Mouse (Mus musculus): ENCODE measurements around the gene Sgms1.

Sgms1 gene

DNA sequence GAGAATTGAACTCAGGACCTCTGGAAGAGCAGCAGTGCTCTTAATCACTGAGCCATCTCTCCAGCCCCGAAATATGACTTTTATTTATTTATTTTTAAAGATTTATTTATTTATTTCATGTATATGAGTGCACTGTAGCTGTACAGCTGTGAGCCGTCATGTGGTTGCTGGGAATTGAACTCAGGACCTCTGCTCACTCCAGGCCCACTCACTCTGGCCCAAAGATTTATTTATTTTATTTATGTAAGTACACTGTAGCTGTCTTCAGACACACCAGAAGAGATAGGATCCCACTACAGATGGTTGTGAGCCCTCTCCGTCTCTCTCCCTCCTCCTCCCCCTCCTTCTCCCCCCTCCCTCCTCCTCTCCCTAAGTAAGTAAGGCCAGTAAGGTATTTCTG, 101.7 kb downstream of the Sgms1 start:
- DNase-seq: no peak

DNA sequence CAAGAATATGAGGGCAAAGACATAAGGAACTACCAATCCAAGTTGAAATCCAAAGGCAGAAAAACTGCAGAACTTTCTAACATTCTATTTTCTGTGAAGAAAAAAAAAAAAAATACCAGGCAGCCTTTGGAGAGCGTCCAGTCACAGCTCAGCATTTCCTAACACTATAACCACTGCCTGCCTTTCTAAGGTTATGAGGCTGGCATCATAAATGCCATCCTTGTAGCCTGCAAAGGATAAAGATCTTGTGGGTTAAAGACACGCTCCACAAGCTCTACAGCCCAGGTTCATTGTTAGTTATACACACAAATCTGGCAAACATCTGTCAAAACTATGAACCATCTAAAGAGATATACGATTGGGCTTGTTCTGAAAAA, 104.1 kb downstream of the Sgms1 start:
- no peak for DNase-seq

- no peak for DNase-seq
These were observed 104.6 kb downstream of the Sgms1 start for GRCm38 (mm10) chr19:32284681-32285454.

DNA sequence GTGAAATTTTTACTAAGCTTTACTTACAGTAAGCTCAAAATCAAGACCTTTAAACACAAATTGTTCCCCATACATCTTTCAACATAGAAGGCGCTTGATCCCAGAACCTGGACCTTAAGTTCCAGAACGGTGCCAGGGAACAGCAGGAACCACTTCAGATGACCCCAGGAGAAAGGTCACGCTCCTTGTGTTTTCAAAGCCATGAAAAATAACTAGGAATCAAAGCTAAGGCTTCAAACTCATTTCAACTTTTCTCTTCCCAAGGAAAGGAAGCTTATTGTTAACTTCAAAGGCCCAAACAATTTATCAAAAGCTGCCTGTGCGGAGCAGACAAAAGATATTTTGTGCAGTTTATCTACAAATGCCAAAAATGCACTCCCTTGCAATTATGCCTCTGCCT, 107.6 kb downstream of the Sgms1 start:
- DNase-seq: no peak

- DNase-seq: peak; percentile 19 to 20
These were observed 109.1 kb downstream of the Sgms1 start for GRCm38 (mm10) chr19:32280380-32280779.

- no peak for DNase-seq
These were observed 110.1 kb downstream of the Sgms1 start for GRCm38 (mm10) chr19:32279400-32279799.

GRCm38 (mm10) chr19:32277869-32278268, 111.6 kb downstream of the Sgms1 start:
- DNase-seq: no peak

DNA sequence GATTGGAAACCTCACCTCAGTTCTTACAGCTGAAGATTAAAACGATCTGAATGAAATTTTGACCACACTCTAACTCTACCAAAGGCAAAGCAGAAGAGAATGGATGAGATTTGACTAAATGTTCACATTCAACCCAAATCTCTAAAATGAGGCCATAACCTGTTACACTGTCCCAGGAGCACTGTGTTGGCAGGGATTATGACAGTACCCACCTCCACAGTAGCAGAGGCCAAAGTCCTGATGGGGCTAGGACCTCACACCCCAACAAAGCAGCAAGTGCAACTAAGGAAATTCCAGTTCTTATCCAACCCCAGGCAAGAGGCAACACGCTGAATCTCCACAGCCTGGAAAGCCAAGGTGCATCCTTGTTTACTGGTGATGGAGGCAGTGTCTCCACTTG, 112.2 kb downstream of the Sgms1 start:
- no peak for DNase-seq

GRCm38 (mm10) chr19:32276817-32277216, 112.7 kb downstream of the Sgms1 start:
- DNase-seq: no peak

- peak; percentile 22 to 26 for DNase-seq
These were observed 113.3 kb downstream of the Sgms1 start for GRCm38 (mm10) chr19:32276263-32276662.

GRCm38 (mm10) chr19:32275068-32275925, 114.2 kb downstream of the Sgms1 start:
- DNase-seq: no peak

- DNase-seq: no peak
These were observed 115.4 kb downstream of the Sgms1 start for GRCm38 (mm10) chr19:32274145-32274544.

GRCm38 (mm10) chr19:32273714-32274113, 115.8 kb downstream of the Sgms1 start:
- no peak for DNase-seq

DNA sequence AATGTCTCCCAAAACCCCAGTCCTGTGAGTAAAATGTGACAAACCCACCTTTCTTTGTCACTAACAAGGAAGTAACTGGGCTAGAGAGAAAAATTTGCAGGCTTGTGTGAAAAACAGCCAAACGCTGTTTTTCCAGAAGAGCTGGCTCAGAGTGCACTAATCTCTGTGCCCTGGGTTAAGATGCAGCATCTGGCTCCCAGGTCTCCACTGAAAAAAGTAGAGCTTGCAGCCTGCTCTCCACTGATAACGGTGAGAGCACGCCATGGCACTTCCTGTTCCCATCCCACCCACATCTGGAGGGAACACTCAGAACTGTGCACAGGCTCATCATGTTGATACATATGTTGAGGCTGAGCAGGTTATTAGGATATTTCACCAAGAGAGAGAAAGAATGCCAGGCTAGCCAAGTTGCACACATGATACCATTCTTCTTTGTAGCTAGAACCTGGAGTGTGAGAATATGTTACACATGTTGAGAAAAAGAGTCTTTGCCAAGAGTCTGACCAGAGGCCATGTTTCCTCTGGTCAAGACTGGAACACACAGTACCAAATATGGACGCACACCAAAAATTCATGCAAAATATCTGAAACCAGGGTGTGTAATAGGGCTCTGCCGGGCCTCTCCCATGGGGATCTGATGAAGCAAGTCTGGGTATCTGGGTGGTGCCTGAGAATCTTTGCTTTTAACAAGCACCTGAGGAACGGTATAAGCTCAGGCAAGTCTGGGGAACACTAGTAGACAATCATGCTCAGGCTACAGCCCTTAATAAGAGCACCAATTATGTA, 116.8 kb downstream of the Sgms1 start:
- DNase-seq: no peak

GRCm38 (mm10) chr19:32271455-32272200, 117.9 kb downstream of the Sgms1 start:
- DNase-seq: no peak

DNA sequence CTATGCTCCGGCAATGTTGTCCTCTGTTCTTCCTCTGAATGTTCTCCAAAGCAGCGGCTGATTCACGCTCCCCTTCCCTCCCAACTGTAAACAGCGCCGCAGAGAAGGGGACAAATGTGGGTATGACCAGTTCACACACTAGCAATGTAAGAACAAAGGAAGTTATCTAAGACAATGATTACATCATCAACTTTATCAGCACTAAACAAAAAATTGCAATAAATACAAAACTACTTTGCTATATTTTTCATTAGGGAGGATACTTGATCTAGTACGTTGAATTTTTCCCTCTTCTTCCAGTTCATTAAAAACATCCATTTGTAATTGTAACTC, 119.7 kb downstream of the Sgms1 start:
- no peak for DNase-seq

GRCm38 (mm10) chr19:32269141-32269843, 120.2 kb downstream of the Sgms1 start:
- DNase-seq: no peak

DNA sequence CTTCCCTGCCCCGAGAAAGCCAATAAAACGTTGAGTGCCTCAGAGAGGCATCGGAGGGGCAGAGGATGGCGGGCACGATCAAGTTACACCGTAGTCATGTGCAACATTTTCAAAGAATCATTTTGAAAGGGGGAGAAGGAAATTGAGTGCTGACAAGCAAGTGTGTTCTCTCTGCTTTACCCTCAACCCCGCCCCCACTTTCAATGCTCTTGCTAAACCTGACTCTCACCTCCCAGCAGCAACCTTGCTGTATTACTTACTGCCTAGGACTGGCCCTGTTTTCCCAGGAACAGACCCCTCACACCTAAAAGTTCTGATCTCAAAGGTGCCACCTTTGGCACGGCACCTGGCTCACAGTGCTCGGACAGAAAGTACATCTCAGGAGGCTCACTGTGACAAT, 121.0 kb downstream of the Sgms1 start:
- DNase-seq: no peak

- no peak for DNase-seq
These were observed 122.9 kb downstream of the Sgms1 start for GRCm38 (mm10) chr19:32266385-32267252.

GRCm38 (mm10) chr19:32263753-32264152, 125.8 kb downstream of the Sgms1 start:
- no peak for DNase-seq

All from cerebellum, adult 18-20 months (tissue).